Mouse (Mus musculus): ENCODE measurements around the gene Arsa. TPM values are rescaled to one million over a fixed set of nuclear protein-coding genes. Genes with fewer than 3 reads are reported as not detected.

The Arsa gene
- total RNA-seq (2017), result 7.1 and 11.3 TPM in 2 replicates

GRCm38 (mm10) chr15:89477091-89477491 lies at the start of gene Arsa:
TSS of gene Arsa (minus strand) at chr15:89477425.
- ATAC-seq (replicated peaks in 1 of 2; ENCODE audit: insufficient read depth in 1 of 2, low FRiP score in 2 of 2, low TSS enrichment in 1 of 2, low read depth in 1 of 2, poor library complexity in 2 of 2, severe bottlenecking in 2 of 2), result no peak

DNA sequence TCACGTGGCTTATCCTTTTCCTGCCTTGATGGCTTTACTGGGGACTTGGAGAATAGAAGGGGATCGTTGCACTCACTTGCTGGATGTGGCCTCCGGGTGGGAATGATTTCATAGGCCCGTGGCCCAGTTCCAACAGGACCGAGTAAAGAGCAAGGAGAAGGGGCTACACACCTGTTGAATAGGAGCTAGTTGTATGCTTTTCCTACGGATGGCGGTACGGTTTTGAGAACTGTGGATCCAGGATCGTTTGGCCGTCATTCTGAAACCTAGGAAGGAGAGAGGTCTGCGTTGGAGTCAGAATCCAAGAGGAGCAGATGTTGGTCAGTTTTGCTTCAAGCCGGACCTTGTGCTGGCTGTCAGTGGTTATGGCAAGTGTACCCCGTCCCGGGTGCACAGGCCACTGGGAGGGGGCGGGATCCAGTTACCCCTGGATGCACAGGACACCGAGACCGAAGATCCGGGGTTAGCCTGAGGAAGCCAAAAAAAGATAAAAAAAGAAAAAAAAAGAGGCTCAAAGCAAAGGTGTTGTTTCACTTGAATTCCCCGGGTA lies 49.6 kb upstream of the Arsa start:
- ATAC-seq (replicated peaks in 1 of 2; ENCODE audit: insufficient read depth in 1 of 2, low FRiP score in 2 of 2, low TSS enrichment in 1 of 2, low read depth in 1 of 2, poor library complexity in 2 of 2, severe bottlenecking in 2 of 2), result no peak

DNA sequence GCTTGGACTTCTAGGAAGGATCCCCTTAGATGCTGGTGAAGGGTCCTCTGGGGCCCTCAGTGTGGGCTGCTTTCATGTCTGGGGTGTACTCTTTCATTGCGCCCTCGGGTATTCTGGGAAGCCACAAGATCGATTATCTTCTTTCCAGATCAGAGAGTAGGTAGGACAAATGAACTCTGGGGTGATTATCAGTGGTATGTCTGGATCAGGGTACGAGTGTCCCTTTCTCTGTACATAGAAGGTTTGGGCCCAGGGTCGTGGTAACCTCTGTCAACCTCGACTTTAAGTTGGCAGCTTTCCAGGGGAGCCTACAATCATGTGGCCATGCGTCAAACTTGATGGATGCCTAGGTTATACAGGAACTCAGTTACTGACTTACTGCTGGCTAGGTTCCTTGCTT lies 48.7 kb upstream of the Arsa start:
- ATAC-seq (replicated peaks in 1 of 2; ENCODE audit: insufficient read depth in 1 of 2, low FRiP score in 2 of 2, low TSS enrichment in 1 of 2, low read depth in 1 of 2, poor library complexity in 2 of 2, severe bottlenecking in 2 of 2), result no peak

DNA sequence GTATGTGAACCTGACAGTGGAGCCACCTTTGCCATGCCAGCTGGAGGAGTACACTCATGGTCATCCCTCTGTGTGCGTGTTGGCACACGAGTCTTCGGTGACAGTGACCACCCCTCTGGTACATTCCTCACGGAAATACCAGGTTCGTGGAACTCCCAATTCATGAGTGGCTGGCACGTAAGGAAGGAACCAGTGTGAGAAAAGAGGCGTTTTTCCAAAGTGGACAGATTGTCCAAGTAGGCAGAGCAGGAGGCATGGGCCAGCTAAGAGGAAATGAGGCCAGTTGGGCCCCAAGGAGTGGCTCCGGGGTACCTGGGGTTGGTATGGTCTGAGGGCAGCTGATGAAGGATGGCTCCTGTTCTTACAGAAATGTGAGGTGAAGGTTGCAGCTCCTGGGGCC lies 48.2 kb upstream of the Arsa start:
- ATAC-seq (replicated peaks in 1 of 2; ENCODE audit: insufficient read depth in 1 of 2, low FRiP score in 2 of 2, low TSS enrichment in 1 of 2, low read depth in 1 of 2, poor library complexity in 2 of 2, severe bottlenecking in 2 of 2), result no peak

GRCm38 (mm10) chr15:89524611-89525415 lies 47.6 kb upstream of the Arsa start:
- ATAC-seq (replicated peaks in 1 of 2; ENCODE audit: insufficient read depth in 1 of 2, low FRiP score in 2 of 2, low TSS enrichment in 1 of 2, low read depth in 1 of 2, poor library complexity in 2 of 2, severe bottlenecking in 2 of 2), result no peak

DNA sequence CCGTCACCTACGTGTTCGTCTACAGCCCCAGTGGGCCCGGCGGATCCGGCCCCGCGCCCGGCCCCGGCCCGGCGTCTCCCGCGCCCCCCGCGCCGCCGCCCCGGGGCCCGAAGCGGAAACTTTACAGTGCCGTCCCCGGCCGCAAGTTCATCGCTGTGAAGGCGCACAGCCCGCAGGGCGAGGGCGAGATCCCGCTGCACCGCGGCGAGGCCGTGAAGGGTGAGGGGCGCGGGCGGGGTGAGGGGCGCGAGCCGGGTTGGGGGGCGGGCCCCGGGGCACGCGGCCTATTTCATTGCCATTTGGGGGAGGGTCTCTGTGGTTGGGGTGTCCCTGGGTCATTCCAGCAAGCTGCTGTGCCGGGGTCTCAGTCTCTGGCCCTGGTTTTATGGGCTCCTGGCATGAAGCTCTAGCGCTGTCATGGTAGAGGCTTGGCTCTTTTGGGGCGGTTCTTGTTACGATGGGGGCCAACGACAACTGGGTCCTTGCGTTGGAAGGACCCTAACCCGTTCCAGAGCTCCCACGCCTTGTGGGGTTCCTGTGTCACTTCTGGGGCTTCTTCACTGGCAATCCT lies 46.9 kb upstream of the Arsa start:
- no peak for ATAC-seq (replicated peaks in 1 of 2; ENCODE audit: insufficient read depth in 1 of 2, low FRiP score in 2 of 2, low TSS enrichment in 1 of 2, low read depth in 1 of 2, poor library complexity in 2 of 2, severe bottlenecking in 2 of 2)

DNA sequence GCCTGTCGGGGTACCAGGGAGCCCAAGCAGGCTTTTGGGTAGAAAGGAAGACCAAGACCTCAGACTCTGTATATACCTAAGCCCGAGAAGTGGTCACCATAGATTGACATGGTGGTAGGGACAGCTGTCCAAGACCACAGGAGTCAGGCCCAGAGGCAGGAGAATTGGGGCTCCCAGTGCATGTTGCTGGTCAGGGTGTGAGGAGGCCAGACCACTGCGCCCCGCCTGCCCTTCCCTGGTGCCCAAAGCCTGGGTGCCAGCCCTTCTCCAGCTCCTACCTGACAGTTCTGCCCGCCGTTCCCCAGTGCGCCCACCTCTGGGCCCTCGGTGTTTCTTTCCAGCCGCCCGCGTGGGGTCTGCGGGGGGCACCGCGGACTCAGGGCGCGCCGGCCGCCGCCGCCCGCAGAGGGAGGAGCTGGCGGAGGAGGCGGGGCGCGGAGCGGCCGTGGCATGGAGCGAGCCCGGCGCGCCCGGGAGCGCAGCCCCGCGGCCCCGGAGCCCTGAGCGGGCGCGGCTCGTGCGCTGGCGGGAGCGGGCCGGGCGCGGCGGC lies 46.1 kb upstream of the Arsa start:
- no peak for ATAC-seq (replicated peaks in 1 of 2; ENCODE audit: insufficient read depth in 1 of 2, low FRiP score in 2 of 2, low TSS enrichment in 1 of 2, low read depth in 1 of 2, poor library complexity in 2 of 2, severe bottlenecking in 2 of 2)

DNA sequence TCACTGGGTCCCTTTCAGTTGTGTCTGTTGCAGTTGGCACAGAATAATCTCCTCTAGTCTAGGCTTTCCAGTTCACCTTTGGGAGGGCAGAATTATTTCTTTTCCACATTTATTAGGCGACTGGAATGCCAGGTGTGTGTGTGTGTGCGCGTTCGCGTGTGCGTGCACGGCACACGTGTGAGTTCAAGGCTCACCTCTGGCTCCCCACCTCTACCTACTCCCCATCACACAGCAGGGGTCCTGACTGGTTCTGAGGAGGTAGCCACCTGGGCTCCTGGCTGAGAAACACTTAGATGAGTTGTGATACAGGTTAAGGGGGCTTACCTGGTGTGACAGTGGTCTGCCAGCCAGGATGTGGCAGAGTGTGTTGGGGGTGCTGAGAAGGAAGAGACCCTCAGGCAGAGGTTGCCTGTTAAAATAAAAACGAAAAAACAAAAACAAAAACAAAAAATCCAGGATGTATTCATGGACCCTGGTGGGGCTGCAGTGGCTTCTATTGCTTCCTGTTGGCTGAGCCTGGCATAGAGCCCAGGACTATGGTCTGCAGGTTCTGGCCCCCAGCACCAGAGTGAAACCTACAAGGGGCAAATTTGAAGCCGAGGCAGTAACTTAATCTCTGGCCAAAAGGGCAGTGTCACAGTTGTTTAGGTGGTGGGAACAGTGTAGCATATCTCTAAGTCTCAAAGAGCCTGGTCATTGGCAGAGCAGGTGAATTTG lies 45.5 kb upstream of the Arsa start:
- 0 out of 4 replicates have a peak, but pooled peaks of 1 of the 2 experiments have one; percentile 27 for ATAC-seq (replicated peaks in 1 of 2; ENCODE audit: insufficient read depth in 1 of 2, low FRiP score in 2 of 2, low TSS enrichment in 1 of 2, low read depth in 1 of 2, poor library complexity in 2 of 2, severe bottlenecking in 2 of 2)

GRCm38 (mm10) chr15:89521951-89522350 lies 44.7 kb upstream of the Arsa start:
- no peak for ATAC-seq (replicated peaks in 1 of 2; ENCODE audit: insufficient read depth in 1 of 2, low FRiP score in 2 of 2, low TSS enrichment in 1 of 2, low read depth in 1 of 2, poor library complexity in 2 of 2, severe bottlenecking in 2 of 2)

DNA sequence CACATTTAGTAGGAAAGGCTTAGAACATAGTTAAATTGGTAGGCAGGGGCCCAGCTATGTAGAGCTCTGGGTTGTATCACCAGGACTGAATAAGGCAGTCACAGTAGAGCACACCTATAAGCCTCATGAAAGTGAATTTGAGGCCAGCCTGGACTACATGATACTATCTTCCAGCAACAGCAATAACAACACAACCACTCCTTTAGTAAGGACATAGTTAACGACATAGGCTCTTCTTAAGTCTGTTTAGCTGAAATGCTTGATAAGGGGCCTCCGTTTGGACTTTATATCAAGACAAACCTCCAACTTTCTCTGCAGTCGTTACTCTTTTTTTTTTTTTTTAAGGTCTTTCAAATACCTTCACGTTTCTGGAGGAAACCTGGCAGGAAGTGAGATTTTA lies 35.5 kb upstream of the Arsa start:
- no peak; a peak in 1 of 4 replicates for ATAC-seq (replicated peaks in 1 of 2; ENCODE audit: insufficient read depth in 1 of 2, low FRiP score in 2 of 2, low TSS enrichment in 1 of 2, low read depth in 1 of 2, poor library complexity in 2 of 2, severe bottlenecking in 2 of 2)

DNA sequence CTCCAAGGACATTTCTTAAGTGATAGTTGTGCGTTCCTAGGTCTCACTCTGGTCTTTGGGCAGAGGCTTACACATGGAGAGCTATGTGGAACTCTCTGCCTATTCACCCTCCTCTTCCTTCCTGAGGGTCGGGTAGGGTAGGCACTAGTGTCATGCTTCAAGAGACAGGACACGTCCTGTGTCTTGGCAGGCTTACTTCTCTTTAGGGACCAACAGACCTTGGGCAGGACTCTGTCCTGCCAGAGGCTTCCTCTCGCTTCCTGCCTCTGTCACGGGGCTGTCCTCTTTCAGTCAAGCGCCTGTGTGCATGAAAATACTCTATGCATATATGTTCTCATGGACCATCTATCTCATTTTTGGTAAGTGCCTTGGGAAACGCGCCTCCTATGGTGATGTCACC lies 30.5 kb upstream of the Arsa start:
- no peak for ATAC-seq (replicated peaks in 1 of 2; ENCODE audit: insufficient read depth in 1 of 2, low FRiP score in 2 of 2, low TSS enrichment in 1 of 2, low read depth in 1 of 2, poor library complexity in 2 of 2, severe bottlenecking in 2 of 2)

GRCm38 (mm10) chr15:89504838-89505237 lies 27.6 kb upstream of the Arsa start:
- no peak for ATAC-seq (replicated peaks in 1 of 2; ENCODE audit: insufficient read depth in 1 of 2, low FRiP score in 2 of 2, low TSS enrichment in 1 of 2, low read depth in 1 of 2, poor library complexity in 2 of 2, severe bottlenecking in 2 of 2)

- ATAC-seq (replicated peaks in 1 of 2; ENCODE audit: insufficient read depth in 1 of 2, low FRiP score in 2 of 2, low TSS enrichment in 1 of 2, low read depth in 1 of 2, poor library complexity in 2 of 2, severe bottlenecking in 2 of 2), result no peak
Observed at GRCm38 (mm10) chr15:89501321-89501720, 24.1 kb upstream of the Arsa start.

- ATAC-seq (replicated peaks in 1 of 2; ENCODE audit: insufficient read depth in 1 of 2, low FRiP score in 2 of 2, low TSS enrichment in 1 of 2, low read depth in 1 of 2, poor library complexity in 2 of 2, severe bottlenecking in 2 of 2), result no peak
Observed at GRCm38 (mm10) chr15:89500221-89500791, 23.1 kb upstream of the Arsa start.

DNA sequence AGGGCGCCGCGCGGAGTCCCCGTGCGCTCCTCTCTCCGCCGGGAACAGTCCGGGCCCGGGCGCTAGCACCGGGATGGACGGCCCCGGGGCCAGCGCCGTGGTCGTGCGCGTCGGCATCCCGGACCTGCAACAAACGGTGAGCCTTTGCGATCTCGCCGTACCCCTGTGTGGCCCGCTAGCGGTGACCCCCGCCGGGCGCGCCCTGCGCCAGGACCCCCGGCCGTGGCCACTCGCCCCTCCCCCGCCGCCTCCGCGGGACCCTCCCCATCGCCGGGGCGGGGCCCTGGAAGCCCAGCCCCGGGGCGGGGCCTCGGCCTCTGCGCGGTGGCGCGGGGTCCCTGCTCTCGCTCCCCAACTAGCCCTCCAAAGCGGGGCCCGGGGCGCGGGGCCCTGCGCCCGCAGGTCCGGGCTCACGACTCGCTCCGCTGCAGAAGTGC lies 22.6 kb upstream of the Arsa start:
- no peak for ATAC-seq (replicated peaks in 1 of 2; ENCODE audit: insufficient read depth in 1 of 2, low FRiP score in 2 of 2, low TSS enrichment in 1 of 2, low read depth in 1 of 2, poor library complexity in 2 of 2, severe bottlenecking in 2 of 2)

- ATAC-seq (replicated peaks in 1 of 2; ENCODE audit: insufficient read depth in 1 of 2, low FRiP score in 2 of 2, low TSS enrichment in 1 of 2, low read depth in 1 of 2, poor library complexity in 2 of 2, severe bottlenecking in 2 of 2), result peak in 1 of 2 experiments; percentile 13; a peak in 1 of 4 replicates
Observed at GRCm38 (mm10) chr15:89498961-89499688, 21.9 kb upstream of the Arsa start, which contains the start of gene Shank3. TSS of gene Shank3 (plus strand) at chr15:89499623.

Measured in hematopoietic stem cell, adult 5-6 weeks (primary cell).